Mouse (Mus musculus) hindbrain, embryonic 11.5 days (tissue): ENCODE data around the gene Zbed4. TPM values are rescaled to one million over a fixed set of nuclear protein-coding genes. Genes with fewer than 3 reads are reported as not detected.
"Not testable (repeated sequence)": the region's sequence is repeated elsewhere in the genome, so short reads cannot be mapped to it uniquely, and the experiment has no call there.

Experiments
- ATAC-seq: fragments of 200-750 bp; cut with Nextera tagmentation; 2 replicates; pipeline ENCODE4 v1.8.0; 2017; ENCODE audit warnings: mild to moderate bottlenecking, moderate TSS enrichment, moderate library complexity; ENCODE audit not compliant: low FRiP score
- DNase-seq: peaks from one replicate; pipeline ENCODE4 v3.0.0-alpha.2; 2015; ENCODE audit warnings: low spot score
- H3K27ac ChIP-seq: fragments of 300-500 bp; sonication (generic); 2 replicates; pipeline ENCODE4 v1.5.1; 2014; ENCODE audit warnings: mild to moderate bottlenecking, low read depth, low read length
- H3K27me3 ChIP-seq: fragments of 300-500 bp; sonication (generic); 2 replicates; pipeline ENCODE4 v1.6.1; 2014; ENCODE audit warnings: mild to moderate bottlenecking, low read length, moderate library complexity, mixed read lengths; ENCODE audit not compliant: control insufficient read depth, insufficient read depth
- H3K36me3 ChIP-seq: fragments of 300-500 bp; sonication (generic); 2 replicates; pipeline ENCODE4 v1.6.1; 2014; ENCODE audit warnings: mild to moderate bottlenecking, low read length, moderate library complexity, mixed read lengths; ENCODE audit not compliant: control insufficient read depth, insufficient read depth
- H3K4me1 ChIP-seq: fragments of 300-500 bp; sonication (generic); replicated peaks from 2 replicates; pipeline ENCODE4 v1.6.1; 2014; ENCODE audit warnings: low read length, mixed read lengths; ENCODE audit not compliant: control insufficient read depth, insufficient read depth
- H3K4me2 ChIP-seq: fragments of 300-500 bp; sonication (generic); replicated peaks from 2 replicates; pipeline ENCODE4 v1.6.1; 2014; ENCODE audit warnings: mild to moderate bottlenecking, low read depth, low read length
- H3K4me3 ChIP-seq: fragments of 300-500 bp; sonication (generic); 2 replicates; pipeline ENCODE4 v1.5.1; 2014; ENCODE audit warnings: low read depth, low read length
- H3K9ac ChIP-seq: fragments of 300-500 bp; sonication (generic); 2 replicates; pipeline ENCODE4 v1.6.1; 2014; ENCODE audit warnings: low read depth, low read length
- H3K9me3 ChIP-seq: fragments of 300-500 bp; sonication (generic); 2 replicates; pipeline ENCODE4 v1.6.1; 2016; ENCODE audit warnings: low read length; ENCODE audit not compliant: control insufficient read depth
- WGBS: fragments of 180-500 bp; shearing (Covaris S2); extraction: QIAGEN DNeasy Blood & Tissue Kit; methylation state at CpG from one replicate; pipeline ENCODE4 v1.1.7; 2014; 5-methylcytosine and 5-hydroxymethylcytosine counted together
- polyA plus RNA-seq: library from polyadenylated mRNA; unstranded; fragments of >200 nt; fragmentation: Nextera tagmentation; extraction: Ambion mirVana; gene quantifications from 2 replicates; pipeline ENCODE4 v1.2.1, GENCODE M21; 2014

Gene Zbed4
- polyA plus RNA-seq, 1 experiment from 2014 or later = 38.2 TPM

DNA sequence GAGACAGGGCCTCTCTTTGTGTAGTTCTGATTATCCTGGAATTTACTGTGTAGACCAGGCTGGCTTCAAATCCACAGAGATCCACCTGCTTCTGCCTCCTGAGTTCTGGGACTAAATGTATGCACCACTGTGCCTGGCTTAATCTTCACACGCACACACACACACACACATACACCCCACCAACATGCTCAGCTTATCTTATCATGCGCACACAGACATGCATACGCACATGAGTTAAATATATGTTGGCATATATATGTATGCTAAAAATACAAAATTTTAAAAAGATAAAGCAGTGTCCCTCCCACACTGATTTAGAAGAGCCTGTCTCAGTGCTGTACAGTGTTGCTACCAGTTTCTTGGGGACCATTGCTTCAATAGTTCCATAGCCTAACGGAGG lies 10.1 kb downstream of the Zbed4 start:
- 95% methylated on average over 4 of the region's 4 CpGs for WGBS
- Histone ChIP-seq H3K4me3 (no peak overlapping the region), H3K9me3 (no peaks in the 10 kb centered on the region), H3K27me3 (no peaks in the 10 kb centered on the region), H3K4me2 (no peak overlapping the region), H3K27ac (no peak overlapping the region), H3K36me3 (0 out of 2 replicates have a peak, but pooled peaks cover 5% of the 10 kb centered on the region), H3K9ac (no peak overlapping the region), H3K4me1 (no peaks in the 10 kb centered on the region)
- DNase-seq = no peak
- no peak for ATAC-seq

DNA sequence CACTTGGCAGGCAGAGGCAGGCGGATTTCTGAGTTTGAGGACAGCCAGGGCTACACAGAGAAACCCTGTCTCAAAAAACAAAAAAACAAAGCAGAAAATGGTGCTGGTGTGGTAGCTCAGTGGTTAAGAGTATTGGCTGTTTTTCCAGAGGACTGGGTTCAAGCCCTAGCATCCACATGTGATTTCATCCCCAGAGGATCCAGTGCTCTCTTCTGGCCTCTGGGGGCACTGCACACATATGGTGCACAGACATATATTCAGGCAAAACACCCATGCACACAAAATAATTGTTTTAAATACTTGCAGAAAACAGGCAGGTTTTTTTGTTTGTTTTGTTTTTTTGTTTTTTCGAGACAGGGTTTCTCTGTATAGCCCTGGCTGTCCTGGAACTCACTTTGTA lies 14.7 kb downstream of the Zbed4 start:
- 97% methylated on average over 2 of the region's 2 CpGs for WGBS
- H3K4me1 ChIP-seq, H3K4me2 ChIP-seq, H3K9me3 ChIP-seq, H3K4me3 ChIP-seq, DNase-seq, H3K9ac ChIP-seq, H3K27me3 ChIP-seq, ATAC-seq, H3K27ac ChIP-seq: not testable (repeated sequence)
- H3K36me3 ChIP-seq = peaks cover 13% of the 10 kb centered on the region

DNA sequence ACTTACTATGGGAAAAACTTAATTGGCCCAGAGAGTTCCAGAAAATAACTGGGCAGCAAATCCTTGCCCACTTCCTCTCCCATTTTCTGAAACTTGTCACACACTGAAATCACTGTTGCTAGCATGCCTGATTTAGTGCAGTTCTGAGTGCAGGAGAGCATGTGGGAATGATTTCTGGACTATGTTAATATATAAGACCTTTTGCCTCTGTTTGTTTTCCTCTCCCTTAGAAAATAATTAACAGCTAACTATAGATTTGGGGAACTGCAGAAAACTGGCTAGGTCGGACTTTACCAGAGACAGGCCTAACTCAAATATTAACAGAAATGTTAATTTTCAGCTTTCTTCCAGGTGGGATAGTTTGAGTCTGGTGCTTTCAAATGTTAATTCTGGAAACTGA lies 17.1 kb downstream of the Zbed4 start:
- Histone ChIP-seq H3K9ac (no peak overlapping the region), H3K9me3 (no peaks in the 10 kb centered on the region), H3K4me3 (no peak overlapping the region), H3K4me1 (no peaks in the 10 kb centered on the region), H3K4me2 (no peak overlapping the region), H3K27me3 (no peaks in the 10 kb centered on the region), H3K27ac (no peak overlapping the region), H3K36me3 (peaks cover 13% of the 10 kb centered on the region)
- DNase-seq = no peak
- WGBS = 88% methylated on average over 1 of the region's 1 CpGs
- ATAC-seq = no peak

DNA sequence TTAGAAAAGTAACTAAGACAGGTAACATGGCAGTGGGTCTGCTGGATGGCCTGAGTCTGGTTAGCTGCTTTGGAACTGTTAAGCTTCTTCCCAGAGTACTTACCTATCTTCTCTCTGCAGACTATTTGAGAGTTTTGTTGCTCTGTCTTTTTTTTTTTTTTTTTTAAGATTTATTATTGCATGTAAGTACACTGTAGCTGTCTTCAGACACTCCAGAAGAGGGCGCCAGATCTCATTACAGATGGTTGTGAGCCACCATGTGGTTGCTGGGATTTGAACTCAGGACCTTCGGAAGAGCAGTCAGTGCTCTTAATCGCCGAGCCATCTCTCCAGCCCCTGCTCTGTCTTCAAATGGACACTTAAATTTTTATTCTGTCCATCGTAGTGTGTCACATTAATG lies 23.2 kb downstream of the Zbed4 start:
- not testable (repeated sequence) for H3K9me3 ChIP-seq, H3K27ac ChIP-seq, H3K9ac ChIP-seq, ATAC-seq, H3K4me2 ChIP-seq, H3K4me1 ChIP-seq, H3K27me3 ChIP-seq, DNase-seq, H3K4me3 ChIP-seq
- H3K36me3 ChIP-seq = peaks cover 13% of the 10 kb centered on the region
- WGBS = 90% methylated on average over 5 of the region's 5 CpGs

DNA sequence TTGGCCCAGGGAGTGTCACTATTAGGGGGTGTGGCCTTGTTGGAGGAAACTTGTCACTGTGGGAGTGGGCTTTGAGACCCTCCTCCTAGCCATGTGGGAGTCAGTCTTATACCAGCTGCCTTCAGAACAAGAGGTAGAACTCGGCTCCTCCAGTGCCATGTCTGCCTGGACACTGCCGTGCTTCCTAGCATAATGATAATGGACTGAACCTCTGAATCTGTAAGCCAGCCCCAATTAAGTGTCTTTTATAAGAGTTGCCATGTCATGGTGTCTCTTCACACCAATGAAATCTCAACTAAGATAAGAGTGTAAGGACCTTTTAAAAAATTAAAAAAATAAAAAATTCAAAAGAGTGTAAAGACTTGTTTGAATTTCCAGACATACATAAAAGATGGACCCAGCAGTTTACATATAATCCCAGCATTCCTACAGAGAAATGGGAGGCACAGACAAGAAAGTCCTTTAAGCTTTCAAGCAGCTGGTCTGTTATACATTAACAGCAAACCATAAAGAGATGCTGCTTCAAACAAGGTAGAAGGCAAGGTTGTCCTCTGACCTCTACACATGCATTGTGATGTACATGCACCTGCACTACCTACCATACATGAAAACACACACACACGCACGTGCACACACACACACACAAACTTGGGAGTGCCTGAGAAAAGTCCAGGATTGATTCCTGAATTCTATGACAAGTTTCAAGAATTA lies 40.8 kb downstream of the Zbed4 start:
- Histone ChIP-seq H3K4me3 (no peak overlapping the region), H3K9ac (no peak overlapping the region), H3K36me3 (no peaks in the 10 kb centered on the region), H3K9me3 (no peaks in the 10 kb centered on the region), H3K4me1 (no peaks in the 10 kb centered on the region), H3K27me3 (no peaks in the 10 kb centered on the region), H3K4me2 (no peak overlapping the region), H3K27ac (no peak overlapping the region)
- no peak for DNase-seq
- no peak for ATAC-seq
- WGBS = 87% methylated on average over 4 of the region's 4 CpGs

DNA sequence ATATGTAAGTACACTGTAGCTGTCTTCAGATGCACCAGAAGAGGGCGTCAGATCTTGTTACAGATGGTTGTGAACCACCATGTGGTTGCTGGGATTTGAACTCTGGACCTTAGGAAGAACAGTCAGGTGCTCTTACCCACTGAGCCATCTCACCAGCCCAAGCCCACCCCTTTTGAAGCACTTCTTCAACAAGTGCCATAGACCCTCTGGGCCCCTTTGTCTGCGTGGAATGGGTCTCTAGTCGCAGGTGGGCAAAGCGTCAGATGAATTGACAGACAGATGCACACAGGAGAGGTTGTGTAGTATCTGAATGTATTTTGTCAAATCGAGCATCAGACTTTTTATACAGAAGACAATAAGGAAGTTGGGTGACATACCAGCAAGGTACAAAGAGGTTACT lies 43.3 kb downstream of the Zbed4 start:
- DNase-seq, H3K9me3 ChIP-seq, ATAC-seq, H3K27ac ChIP-seq, H3K4me2 ChIP-seq, H3K36me3 ChIP-seq, H3K4me1 ChIP-seq, H3K27me3 ChIP-seq, H3K4me3 ChIP-seq, H3K9ac ChIP-seq: not testable (repeated sequence)
- WGBS = 88% methylated on average over 5 of the region's 5 CpGs

DNA sequence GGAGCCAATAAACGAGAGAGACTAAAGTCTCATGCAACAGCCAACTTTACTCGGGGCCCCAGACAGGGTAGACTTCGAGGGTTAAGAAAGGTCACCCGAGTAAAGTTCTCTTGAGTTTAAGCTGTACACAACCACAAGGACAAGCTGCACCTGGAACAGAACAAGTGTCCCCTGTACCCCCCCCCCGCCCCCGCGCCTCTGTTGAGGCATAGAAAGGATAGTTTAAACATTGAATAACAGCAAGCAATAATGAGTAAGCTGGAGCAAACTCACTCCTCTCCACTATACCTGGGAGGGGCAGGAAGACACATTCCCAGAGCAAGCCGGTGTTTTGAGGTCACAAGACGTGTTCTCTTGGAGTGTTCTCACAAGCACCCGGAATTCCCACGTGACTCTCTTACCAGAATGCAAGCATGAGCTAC lies 48.5 kb downstream of the Zbed4 start:
- Histone ChIP-seq H3K36me3 (no peaks in the 10 kb centered on the region), H3K27me3 (no peaks in the 10 kb centered on the region), H3K4me2 (no peak overlapping the region), H3K27ac (no peak overlapping the region), H3K9me3 (no peaks in the 10 kb centered on the region), H3K4me3 (no peak overlapping the region), H3K4me1 (no peaks in the 10 kb centered on the region), H3K9ac (no peak overlapping the region)
- ATAC-seq (no peak), DNase-seq (no peak)
- WGBS = 95% methylated on average over 11 of the region's 11 CpGs

DNA sequence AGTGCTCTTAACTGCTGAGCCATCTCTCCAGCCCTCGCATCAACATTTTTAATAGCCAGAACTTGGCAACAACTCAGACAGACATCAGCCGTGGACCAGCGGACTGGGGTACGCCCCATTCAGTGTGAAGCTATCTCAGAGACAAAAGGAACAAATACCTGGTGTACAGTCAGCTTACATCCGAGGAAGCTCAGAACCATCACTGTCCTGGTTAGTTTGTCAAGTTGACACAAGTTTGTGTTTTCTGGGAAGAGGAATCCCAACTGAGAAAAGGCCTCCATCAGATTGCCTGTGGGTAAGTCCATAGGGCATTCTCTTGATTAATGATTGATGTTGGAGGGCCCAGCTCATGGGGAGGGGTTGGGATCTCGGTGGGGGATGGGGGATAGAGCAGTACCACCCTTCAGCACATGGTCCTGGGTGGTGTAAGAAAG lies 49.5 kb downstream of the Zbed4 start:
- no peaks in the 10 kb centered on the region for H3K27me3 ChIP-seq
- H3K4me2 ChIP-seq = no peak overlapping the region
- 81% methylated on average over 6 of the region's 6 CpGs for WGBS
- H3K4me3 ChIP-seq = no peak overlapping the region
- no peak overlapping the region for H3K9ac ChIP-seq
- no peaks in the 10 kb centered on the region for H3K4me1 ChIP-seq
- ATAC-seq (no peak), DNase-seq (no peak)
- no peak overlapping the region for H3K27ac ChIP-seq
- H3K36me3 ChIP-seq = no peaks in the 10 kb centered on the region
- no peaks in the 10 kb centered on the region for H3K9me3 ChIP-seq

DNA sequence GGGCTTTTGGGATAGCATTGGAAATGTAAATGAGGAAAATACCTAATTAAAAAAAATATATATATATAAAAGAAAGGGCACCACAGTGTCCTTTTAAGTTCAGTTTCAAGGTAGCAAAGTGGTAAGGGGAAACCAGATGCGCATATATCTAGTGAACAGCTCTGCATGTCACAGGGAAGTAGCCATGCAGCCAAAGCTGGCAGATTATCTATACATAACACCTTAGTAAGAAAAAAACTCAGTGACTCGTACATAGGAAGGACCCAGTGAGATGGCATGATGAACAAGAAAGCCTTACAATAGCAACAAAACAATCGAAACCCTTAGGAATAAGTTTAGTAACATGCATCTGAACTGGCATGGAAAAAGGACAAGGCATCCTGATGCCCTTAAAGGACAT lies 50.4 kb downstream of the Zbed4 start:
- Histone ChIP-seq H3K27ac (no peak overlapping the region), H3K4me3 (no peak overlapping the region), H3K9me3 (no peaks in the 10 kb centered on the region), H3K27me3 (no peaks in the 10 kb centered on the region), H3K4me2 (no peak overlapping the region), H3K36me3 (no peaks in the 10 kb centered on the region), H3K4me1 (no peaks in the 10 kb centered on the region), H3K9ac (no peak overlapping the region)
- WGBS = 94% methylated on average over 3 of the region's 3 CpGs
- no peak for ATAC-seq
- no peak for DNase-seq
